Mouse (Mus musculus) embryo, embryonic 11.5 days (tissue): ENCODE measurements around the gene Abtb2.
A peak's percentile ranks its signal among the peaks of the same experiment; 100 is the strongest.

Experiments
- DNase-seq: peaks from one replicate; pipeline ENCODE4 v3.0.0-alpha.2; 2012; ENCODE audit warnings: low read depth, low spot score

Gene Abtb2

DNA sequence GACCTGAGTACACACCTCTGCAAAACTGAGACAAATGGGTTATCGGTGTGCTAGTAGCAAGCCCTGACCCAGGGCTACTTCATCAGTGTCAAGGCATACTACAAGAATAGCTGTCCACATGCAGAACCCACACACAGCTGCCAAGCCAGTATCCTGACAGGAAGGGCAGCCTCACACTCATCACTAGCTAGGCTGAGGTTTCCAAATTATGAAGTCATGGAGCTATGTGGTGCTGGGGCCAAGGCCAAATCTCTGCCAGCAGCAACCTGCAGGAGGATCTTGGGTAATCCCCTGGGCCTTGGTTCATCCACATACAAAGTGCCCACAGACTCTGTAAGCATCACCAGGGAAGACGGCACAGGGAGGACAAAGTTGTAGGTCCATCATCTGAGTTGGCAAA, 177.4 kb downstream of the Abtb2 start:
- DNase-seq: no peak

DNA sequence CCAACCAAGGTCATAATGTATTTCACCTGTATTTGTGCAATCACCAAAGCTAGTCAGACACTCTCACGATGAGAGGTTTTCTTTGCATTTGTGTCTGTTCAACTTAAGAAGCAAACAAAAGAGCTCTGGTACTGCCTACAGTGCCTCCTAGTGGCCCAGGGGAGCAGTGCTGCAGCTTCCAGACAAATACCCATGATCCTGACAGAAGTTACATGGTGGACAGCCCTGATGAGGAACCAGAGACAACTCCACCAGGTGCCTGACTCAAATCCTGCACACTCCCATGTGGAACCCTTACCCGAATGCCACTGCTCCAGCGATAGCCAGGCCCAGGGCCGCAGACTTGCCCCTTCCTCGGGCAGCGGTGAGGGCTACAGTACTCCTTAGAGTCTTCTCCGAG, 177.9 kb downstream of the Abtb2 start:
- peak; percentile 51 for DNase-seq

DNA sequence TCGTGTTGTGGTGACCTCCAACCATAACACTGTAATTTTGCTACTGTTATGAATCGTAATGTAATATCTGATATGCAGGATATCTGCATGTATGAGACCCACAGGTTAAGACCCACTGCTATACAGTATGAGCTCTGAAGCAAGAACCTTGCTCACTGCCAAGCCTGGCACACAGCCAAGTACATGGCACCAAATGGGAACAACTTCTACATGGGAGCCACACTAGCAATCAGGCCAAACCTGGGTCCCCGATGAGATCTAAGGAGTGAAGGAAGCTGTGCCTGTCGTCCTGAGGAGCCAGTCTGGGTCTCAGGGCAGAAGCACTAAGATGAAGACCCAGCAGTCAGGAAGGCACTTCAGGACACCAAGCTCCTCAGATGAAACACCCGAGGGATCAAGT, 179.4 kb downstream of the Abtb2 start:
- no peak for DNase-seq

DNA sequence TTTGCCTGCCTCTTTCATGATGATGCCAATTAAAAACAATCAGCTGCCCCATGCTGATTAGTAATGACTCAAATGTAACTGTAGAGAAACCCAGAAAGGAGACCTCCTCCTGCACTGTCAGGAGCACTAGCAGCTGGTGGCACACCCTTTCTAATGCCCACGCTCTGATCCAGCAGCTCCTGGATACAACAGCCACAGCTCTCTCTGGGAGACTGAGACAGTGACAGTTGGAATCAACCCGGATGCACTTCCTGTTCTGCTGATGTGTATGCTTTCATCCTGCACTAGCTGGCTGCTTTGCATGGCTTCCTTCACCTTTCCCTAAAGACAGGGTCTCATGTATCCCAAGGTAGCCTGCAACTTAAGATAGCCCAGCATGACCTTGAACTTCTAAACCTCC, 180.0 kb downstream of the Abtb2 start:
- DNase-seq: no peak

DNA sequence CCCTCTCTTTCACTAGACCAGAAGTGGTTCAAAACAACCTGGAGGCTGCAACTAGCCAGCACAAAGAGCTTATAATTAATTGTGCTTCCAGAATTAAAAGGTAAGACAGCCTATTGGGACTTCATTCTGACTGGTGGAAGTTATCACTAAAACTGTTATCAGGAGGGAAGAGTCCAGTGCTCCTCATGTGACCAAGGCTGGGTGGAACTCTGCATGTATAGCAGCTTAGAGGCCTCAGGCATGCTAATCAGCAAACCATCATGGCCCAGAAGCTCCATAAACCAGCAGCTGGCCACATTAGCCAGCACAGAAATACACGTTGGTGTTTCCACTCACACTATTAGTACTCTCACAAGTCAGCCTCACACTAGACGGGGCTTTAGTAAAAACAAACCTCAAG, 180.7 kb downstream of the Abtb2 start:
- no peak for DNase-seq

DNA sequence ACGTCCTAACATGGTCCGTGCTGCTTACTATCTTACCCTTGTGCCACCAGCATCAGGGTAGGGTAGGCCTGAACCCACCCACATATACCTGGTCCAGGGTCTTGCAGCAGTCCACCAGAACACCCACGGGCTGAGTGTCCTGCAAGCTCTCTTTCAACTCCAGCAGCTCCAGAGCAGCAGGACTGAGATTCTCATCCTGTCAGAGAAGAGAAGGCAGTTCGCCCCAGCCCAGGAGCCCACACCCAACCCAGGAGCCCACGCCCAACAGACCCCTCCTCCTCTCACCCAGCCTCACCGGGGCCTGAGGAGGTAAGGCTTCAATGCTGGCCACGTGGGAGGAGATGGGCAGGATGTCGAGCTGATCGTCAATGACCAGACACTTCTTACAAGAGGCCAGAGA, 181.8 kb downstream of the Abtb2 start:
- no peak for DNase-seq

DNA sequence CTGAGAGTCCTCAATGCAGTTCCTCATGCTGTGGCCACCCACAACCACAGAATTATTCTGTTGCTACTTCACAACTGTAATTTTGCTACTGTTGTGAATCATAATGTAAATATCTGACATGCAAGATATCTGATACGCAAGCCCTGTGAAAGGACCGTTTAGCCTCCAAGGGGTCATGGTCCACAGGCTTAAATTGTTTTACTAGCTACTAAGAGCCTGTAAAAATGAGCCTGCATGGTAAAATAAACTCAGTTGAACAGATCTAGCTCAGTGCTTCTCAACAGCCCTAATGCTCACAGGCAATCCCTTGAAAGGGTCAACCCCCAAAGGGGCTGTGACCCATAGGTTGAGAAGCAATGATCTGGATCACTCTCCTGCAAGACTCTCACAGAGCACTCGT, 183.0 kb downstream of the Abtb2 start:
- no peak for DNase-seq

DNA sequence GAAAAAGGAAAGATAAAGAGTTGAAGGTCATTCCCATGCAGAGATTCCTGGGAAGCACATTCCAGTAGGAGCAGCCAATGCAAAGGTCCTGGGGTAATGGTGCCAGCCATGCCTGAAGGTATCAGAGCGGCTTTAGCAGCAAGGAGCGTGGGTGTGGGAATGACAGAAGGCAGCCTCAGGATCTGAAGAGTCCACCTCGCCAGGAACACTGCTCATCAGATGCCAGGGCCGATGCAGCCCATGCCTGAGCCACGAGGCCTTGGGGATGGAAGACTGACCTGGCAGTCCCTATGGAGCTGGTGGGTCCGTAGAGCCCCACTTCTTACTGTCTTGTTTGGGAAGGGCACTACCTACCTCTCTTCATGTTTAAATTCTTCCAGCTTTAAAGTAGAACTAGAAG, 185.7 kb downstream of the Abtb2 start:
- no peak for DNase-seq

DNA sequence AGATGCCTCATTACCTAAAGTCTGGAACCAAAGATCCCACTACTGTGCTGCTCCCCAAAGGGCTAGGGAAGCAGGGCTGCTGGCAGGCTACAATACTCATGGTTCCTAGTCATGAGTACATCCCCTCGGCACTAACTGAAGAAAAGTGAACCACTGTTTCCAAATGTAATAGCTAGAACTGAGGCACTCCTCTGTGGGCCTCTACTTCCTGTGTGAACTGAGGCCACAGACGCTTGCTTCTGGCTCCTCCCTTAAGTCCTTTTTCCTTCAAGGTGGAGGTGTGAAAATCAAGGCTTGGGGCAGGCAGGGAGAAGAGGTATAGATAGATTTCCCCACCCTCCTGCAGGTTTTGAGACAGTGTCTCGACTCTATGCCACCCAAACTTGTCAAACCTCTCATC, 188.5 kb downstream of the Abtb2 start:
- no peak for DNase-seq

DNA sequence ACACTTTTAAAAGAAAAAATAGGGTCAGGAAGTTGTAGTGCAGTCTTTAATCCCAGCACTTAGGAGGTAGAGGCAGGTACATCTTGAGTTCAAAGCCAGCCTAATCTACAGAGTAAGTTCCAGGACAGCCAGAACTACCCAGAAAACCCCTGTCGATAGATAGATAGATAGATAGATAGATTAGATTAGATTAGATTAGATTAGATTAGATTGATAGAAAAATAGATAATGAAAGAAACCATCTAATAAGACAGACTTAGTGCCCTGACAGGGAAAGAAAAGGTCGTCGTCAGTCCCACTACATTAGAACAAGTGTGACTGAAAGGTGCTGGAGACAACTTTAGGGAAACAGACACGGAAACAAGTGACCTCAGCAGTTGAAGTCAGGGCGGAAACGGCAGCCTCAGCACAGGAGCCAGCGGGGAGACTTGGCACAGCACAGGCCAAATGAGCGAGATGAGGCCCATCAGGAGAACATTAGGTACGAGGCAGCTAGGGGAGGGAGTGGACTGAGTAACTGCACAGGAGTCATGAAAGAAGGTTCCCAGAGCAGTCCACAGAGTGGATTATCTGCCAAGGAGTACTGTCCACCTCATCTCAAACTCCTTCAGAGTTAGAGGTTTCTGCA, 189.5 kb downstream of the Abtb2 start:
- DNase-seq: no peak

DNA sequence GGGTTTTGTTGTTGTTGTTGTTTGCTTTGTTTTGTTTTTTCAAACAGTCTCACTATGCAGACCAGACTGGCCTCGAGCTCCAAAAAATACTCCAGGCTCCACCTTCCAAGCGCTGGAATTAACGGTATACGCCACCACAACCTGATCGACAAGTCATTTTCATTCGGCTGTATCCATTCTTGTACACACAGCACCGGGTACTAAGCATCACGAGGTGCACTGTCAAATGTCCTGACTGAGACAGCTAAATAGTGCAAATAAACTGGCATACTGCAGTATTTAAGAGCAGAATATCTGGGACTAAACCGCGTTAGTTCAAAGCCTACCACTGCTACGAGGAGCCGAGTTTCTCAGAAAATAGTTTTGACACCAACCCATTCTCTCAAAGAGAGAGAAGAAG, 194.3 kb downstream of the Abtb2 start:
- DNase-seq: no peak

DNA sequence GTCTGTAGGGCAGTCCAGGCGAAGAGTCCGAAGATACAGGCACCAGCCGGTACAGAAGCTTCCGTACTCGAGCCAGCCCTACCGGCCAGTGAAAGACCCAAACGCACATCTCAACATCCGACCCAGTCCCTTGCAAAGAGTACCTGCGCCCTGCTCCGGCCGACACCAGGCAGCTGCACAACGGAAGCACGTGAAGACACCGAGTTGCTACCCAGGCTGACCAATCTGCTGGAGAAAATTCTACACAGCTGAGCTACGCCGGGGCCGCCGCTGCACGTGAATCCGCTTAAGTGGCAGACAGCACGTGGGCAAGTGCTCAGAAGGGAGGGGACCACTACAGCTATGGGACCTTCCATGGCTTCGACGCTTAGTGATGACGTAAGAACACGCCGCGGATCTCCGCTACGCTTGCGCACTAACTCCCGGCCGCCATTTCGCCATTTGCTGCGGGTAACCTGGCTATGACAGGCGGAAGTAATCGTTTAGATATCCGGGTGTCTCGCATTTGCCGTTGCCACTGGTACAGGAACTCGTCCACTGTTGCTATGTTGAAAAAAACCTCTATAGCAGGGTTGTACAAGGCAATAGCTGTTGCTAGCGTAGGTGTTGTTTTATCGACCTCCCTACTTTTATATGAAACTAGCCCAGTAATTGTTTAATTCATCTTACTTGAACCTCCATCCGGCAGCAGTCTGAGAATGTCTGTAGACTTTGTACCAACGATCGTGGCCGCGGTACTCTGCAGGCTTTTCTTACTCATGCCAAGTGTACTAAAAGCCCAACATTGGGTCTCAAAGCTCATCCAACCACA, 195.0 kb downstream of the Abtb2 start, which contains the start of gene Nat10:
TSS of gene Nat10 (minus strand) at position 365 of the 811 bp plus-strand sequence.
- DNase-seq: peak; percentile 93

DNA sequence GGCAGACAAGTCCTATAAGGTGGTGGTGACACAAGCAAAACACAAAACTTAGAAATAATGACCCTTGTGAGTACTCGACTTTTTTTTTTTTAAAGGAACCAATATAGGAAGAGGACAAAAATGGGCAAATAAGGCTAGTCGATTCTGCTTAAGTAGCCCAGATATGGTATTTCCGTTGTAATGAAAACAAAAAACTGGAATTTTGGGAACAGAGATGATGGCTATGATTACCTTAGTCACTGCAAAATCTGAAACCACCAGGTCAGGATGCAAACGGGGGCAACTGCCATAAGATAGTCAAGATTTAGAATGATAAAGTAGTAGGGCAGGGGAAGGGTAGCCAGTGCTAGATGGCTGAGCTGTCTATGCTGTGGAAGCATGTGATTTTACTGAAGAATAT, 195.9 kb downstream of the Abtb2 start:
- no peak for DNase-seq

DNA sequence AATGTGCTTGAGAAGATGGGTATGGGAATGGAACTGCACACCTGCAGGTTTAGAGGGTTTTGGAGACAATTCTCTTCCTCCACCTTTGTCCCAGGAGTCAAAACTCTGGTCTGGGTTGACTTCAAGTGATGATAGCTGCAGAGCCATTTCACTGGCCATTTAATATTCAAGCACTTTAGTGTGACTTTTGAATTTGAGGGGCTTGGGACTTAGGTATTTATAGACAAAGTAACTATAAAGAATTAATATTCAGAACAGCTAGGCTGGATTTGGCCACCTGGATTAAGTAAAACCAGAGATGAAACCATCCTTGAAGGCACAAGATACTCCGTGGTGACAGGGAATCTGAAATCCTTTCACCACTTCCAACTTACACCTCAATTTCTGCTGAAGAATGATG, 196.4 kb downstream of the Abtb2 start:
- DNase-seq: no peak
